Mouse (Mus musculus) kidney, embryonic 16.5 days (tissue): ENCODE measurements at regions not wholly inside any gene's neighbourhood (a gene's known extent, or its start where the extent isn't known, plus 50 kb on each side); places are given as distances from the start of the nearest gene placed in this dataset.
A peak's percentile ranks its signal among the peaks of the same experiment; 100 is the strongest.

Experiments used
- ATAC-seq: fragments of 200-750 bp; cut with Nextera tagmentation; 2 replicates; pipeline ENCODE4 v1.8.0; 2017; ENCODE audit warnings: moderate TSS enrichment; ENCODE audit not compliant: low FRiP score, low TSS enrichment
- H3K27ac ChIP-seq: fragments of 300-500 bp; sonication (generic); 2 replicates; pipeline ENCODE4 v1.5.1; 2014; ENCODE audit warnings: low read length
- H3K27me3 ChIP-seq: fragments of 300-500 bp; sonication (generic); 2 replicates; pipeline ENCODE4 v1.6.1; 2014; ENCODE audit warnings: low read length, control low read depth, mixed read lengths; ENCODE audit not compliant: insufficient read depth
- H3K36me3 ChIP-seq: fragments of 300-500 bp; sonication (generic); 2 replicates; pipeline ENCODE4 v1.6.1; 2014; ENCODE audit warnings: low read length, control low read depth, mixed read lengths; ENCODE audit not compliant: insufficient read depth
- H3K4me1 ChIP-seq: fragments of 300-500 bp; sonication (generic); 2 replicates; pipeline ENCODE4 v1.6.1; 2014; ENCODE audit warnings: low read length, control low read depth, mixed read lengths; ENCODE audit not compliant: insufficient read depth
- H3K4me2 ChIP-seq: fragments of 300-500 bp; sonication (generic); replicated peaks from 2 replicates; pipeline ENCODE4 v1.6.1; 2014; ENCODE audit warnings: low read depth, low read length
- H3K4me3 ChIP-seq: fragments of 300-500 bp; sonication (generic); 2 replicates; pipeline ENCODE4 v1.5.1; 2014; ENCODE audit warnings: mild to moderate bottlenecking, low read length
- H3K9ac ChIP-seq: fragments of 300-500 bp; sonication (generic); replicated peaks from 2 replicates; pipeline ENCODE4 v1.6.1; 2014; ENCODE audit warnings: low read length
- H3K9me3 ChIP-seq: fragments of 300-500 bp; sonication (generic); 2 replicates; pipeline ENCODE4 v1.6.1; 2016; ENCODE audit warnings: low read length, control low read depth
- WGBS: fragments of 180-500 bp; shearing (Covaris S2); extraction: QIAGEN DNeasy Blood & Tissue Kit; methylation state at CpG from one replicate; pipeline ENCODE4 v1.1.7; 2014; 5-methylcytosine and 5-hydroxymethylcytosine counted together

GRCm38 (mm10) chr10:66304901-66305300 is 791.0 kb upstream of the Jmjd1c start:
- H3K27ac ChIP-seq, result no peak overlapping the region
- no peaks in the 10 kb centered on the region for H3K4me1 ChIP-seq
- no peaks in the 10 kb centered on the region for H3K36me3 ChIP-seq
- no peak for ATAC-seq
- H3K4me3 ChIP-seq, result no peak overlapping the region
- H3K27me3 ChIP-seq, result no peaks in the 10 kb centered on the region
- no peak overlapping the region for H3K4me2 ChIP-seq
- no peaks in the 10 kb centered on the region for H3K9me3 ChIP-seq
- no peak overlapping the region for H3K9ac ChIP-seq

- H3K4me3 ChIP-seq, result no peak overlapping the region
- no peaks in the 10 kb centered on the region for H3K36me3 ChIP-seq
- no peaks in the 10 kb centered on the region for H3K4me1 ChIP-seq
- no peak overlapping the region for H3K9ac ChIP-seq
- 73% methylated on average over 3 of the region's 3 CpGs for WGBS
- no peaks in the 10 kb centered on the region for H3K27me3 ChIP-seq
- H3K27ac ChIP-seq, result no peak overlapping the region
- no peak for ATAC-seq
- H3K9me3 ChIP-seq, result no peaks in the 10 kb centered on the region
- no peak overlapping the region for H3K4me2 ChIP-seq
Observed at GRCm38 (mm10) chr10:66331166-66331565, 764.8 kb upstream of the Jmjd1c start.

GRCm38 (mm10) chr10:66337994-66338393 is 757.9 kb upstream of the Jmjd1c start:
- H3K27ac ChIP-seq, result no peak overlapping the region
- no peak for ATAC-seq

GRCm38 (mm10) chr10:66342823-66343350 is 753.0 kb upstream of the Jmjd1c start:
- Histone ChIP-seq H3K9ac (no peak overlapping the region), H3K4me1 (no peaks in the 10 kb centered on the region), H3K9me3 (no peaks in the 10 kb centered on the region), H3K4me2 (no peak overlapping the region), H3K4me3 (no peak overlapping the region), H3K27me3 (no peaks in the 10 kb centered on the region), H3K36me3 (no peaks in the 10 kb centered on the region), H3K27ac (no peak overlapping the region)
- 83% methylated on average over 5 of the region's 5 CpGs for WGBS
- ATAC-seq, result no peak

More at GRCm38 (mm10) chr10:66337994-66338393, 757.9 kb upstream of the Jmjd1c start:
- 40% methylated on average over 1 of the region's 1 CpGs for WGBS
- H3K36me3 ChIP-seq, result no peaks in the 10 kb centered on the region
- H3K4me2 ChIP-seq, result no peak overlapping the region
- no peak overlapping the region for H3K4me3 ChIP-seq
- no peaks in the 10 kb centered on the region for H3K27me3 ChIP-seq
- H3K4me1 ChIP-seq, result no peaks in the 10 kb centered on the region
- no peak overlapping the region for H3K9ac ChIP-seq
- no peaks in the 10 kb centered on the region for H3K9me3 ChIP-seq

- no peak overlapping the region for H3K27ac ChIP-seq
- H3K4me1 ChIP-seq, result no peaks in the 10 kb centered on the region
- no peaks in the 10 kb centered on the region for H3K36me3 ChIP-seq
- WGBS, result 72% methylated on average over 3 of the region's 3 CpGs
- H3K4me3 ChIP-seq, result no peak overlapping the region
- H3K4me2 ChIP-seq, result no peak overlapping the region
- H3K9me3 ChIP-seq, result no peaks in the 10 kb centered on the region
- no peaks in the 10 kb centered on the region for H3K27me3 ChIP-seq
- no peak for ATAC-seq
- H3K9ac ChIP-seq, result no peak overlapping the region
Observed at GRCm38 (mm10) chr10:66348398-66348797, 747.5 kb upstream of the Jmjd1c start.

GRCm38 (mm10) chr10:66351036-66351435 is 744.9 kb upstream of the Jmjd1c start:
- H3K4me3 ChIP-seq, result no peak overlapping the region
- H3K9me3 ChIP-seq, result no peaks in the 10 kb centered on the region
- no peak overlapping the region for H3K9ac ChIP-seq
- no peak overlapping the region for H3K4me2 ChIP-seq
- no peak overlapping the region for H3K27ac ChIP-seq
- no peak for ATAC-seq
- no peaks in the 10 kb centered on the region for H3K4me1 ChIP-seq
- no peaks in the 10 kb centered on the region for H3K36me3 ChIP-seq
- 60% methylated on average over 1 of the region's 1 CpGs for WGBS
- no peaks in the 10 kb centered on the region for H3K27me3 ChIP-seq

GRCm38 (mm10) chr10:66354072-66354471 is 741.9 kb upstream of the Jmjd1c start:
- H3K27ac ChIP-seq, result no peak overlapping the region
- WGBS, result 79% methylated on average over 1 of the region's 1 CpGs
- no peak overlapping the region for H3K4me3 ChIP-seq
- H3K27me3 ChIP-seq, result no peaks in the 10 kb centered on the region
- H3K9ac ChIP-seq, result no peak overlapping the region
- ATAC-seq, result no peak
- no peaks in the 10 kb centered on the region for H3K36me3 ChIP-seq
- no peak overlapping the region for H3K4me2 ChIP-seq
- H3K9me3 ChIP-seq, result no peaks in the 10 kb centered on the region
- H3K4me1 ChIP-seq, result no peaks in the 10 kb centered on the region

- no peak overlapping the region for H3K4me2 ChIP-seq
- H3K4me1 ChIP-seq, result no peaks in the 10 kb centered on the region
- 62% methylated on average over 2 of the region's 2 CpGs for WGBS
- no peak for ATAC-seq
- H3K27me3 ChIP-seq, result no peaks in the 10 kb centered on the region
- H3K36me3 ChIP-seq, result no peaks in the 10 kb centered on the region
- no peaks in the 10 kb centered on the region for H3K9me3 ChIP-seq
- H3K27ac ChIP-seq, result no peak overlapping the region
- H3K9ac ChIP-seq, result no peak overlapping the region
- H3K4me3 ChIP-seq, result no peak overlapping the region
Observed at GRCm38 (mm10) chr10:66354986-66355385, 740.9 kb upstream of the Jmjd1c start.

GRCm38 (mm10) chr10:66357736-66358135 is 738.2 kb upstream of the Jmjd1c start:
- Histone ChIP-seq H3K36me3 (no peaks in the 10 kb centered on the region), H3K27me3 (no peaks in the 10 kb centered on the region), H3K27ac (no peak overlapping the region), H3K9ac (no peak overlapping the region), H3K9me3 (no peaks in the 10 kb centered on the region), H3K4me3 (no peak overlapping the region), H3K4me2 (no peak overlapping the region), H3K4me1 (no peaks in the 10 kb centered on the region)
- 72% methylated on average over 9 of the region's 9 CpGs for WGBS
- peak; percentile 59; the same call in 1 of the 2 replicates for ATAC-seq

- Histone ChIP-seq H3K4me3 (no peak overlapping the region), H3K4me1 (no peaks in the 10 kb centered on the region), H3K27ac (no peak overlapping the region), H3K4me2 (no peak overlapping the region), H3K27me3 (no peaks in the 10 kb centered on the region), H3K9me3 (peaks cover 3% of the 10 kb centered on the region; the same call in 1 of the 2 replicates), H3K36me3 (no peaks in the 10 kb centered on the region), H3K9ac (no peak overlapping the region)
- WGBS, result 65% methylated on average over 3 of the region's 3 CpGs
- no peak for ATAC-seq
Observed at GRCm38 (mm10) chr10:66370096-66370495, 725.8 kb upstream of the Jmjd1c start.
